Mouse (Mus musculus) C2C12 (cell line): ENCODE measurements around the gene Sptb.

ENCODE experiments used
- CEBPB ChIP-seq: IDR thresholded peaks from one replicate; pipeline ENCODE4 v1.6.1; 2011; ENCODE audit warnings: low read depth, mild to moderate bottlenecking, control low read depth, moderate library complexity
- CTCF ChIP-seq: IDR thresholded peaks from one replicate; pipeline ENCODE4 v1.5.1; 2011; ENCODE audit not compliant: control insufficient read depth, insufficient read depth, insufficient read length
- FOSL1 ChIP-seq: IDR thresholded peaks from one replicate; pipeline ENCODE4 v1.8.0; 2011; ENCODE audit warnings: mild to moderate bottlenecking, low read length; ENCODE audit not compliant: poor library complexity, insufficient read depth, severe bottlenecking
- MAX ChIP-seq: IDR thresholded peaks from one replicate; pipeline ENCODE4 v1.6.1; 2011; ENCODE audit warnings: mild to moderate bottlenecking, control low read depth
- MYOD1 ChIP-seq: IDR thresholded peaks from one replicate; pipeline ENCODE4 v1.6.1; 2011; ENCODE audit warnings: low read depth; ENCODE audit not compliant: control insufficient read depth, insufficient read length
- MYOG ChIP-seq: IDR thresholded peaks from one replicate; pipeline ENCODE4 v1.6.1; 2011; ENCODE audit not compliant: control insufficient read depth, insufficient read length; ENCODE audit errors: extremely low read depth
- USF1 ChIP-seq: IDR thresholded peaks from one replicate; pipeline ENCODE4 v1.6.1; 2011; ENCODE audit warnings: low read depth, mild to moderate bottlenecking, control low read depth, moderate library complexity

DNA sequence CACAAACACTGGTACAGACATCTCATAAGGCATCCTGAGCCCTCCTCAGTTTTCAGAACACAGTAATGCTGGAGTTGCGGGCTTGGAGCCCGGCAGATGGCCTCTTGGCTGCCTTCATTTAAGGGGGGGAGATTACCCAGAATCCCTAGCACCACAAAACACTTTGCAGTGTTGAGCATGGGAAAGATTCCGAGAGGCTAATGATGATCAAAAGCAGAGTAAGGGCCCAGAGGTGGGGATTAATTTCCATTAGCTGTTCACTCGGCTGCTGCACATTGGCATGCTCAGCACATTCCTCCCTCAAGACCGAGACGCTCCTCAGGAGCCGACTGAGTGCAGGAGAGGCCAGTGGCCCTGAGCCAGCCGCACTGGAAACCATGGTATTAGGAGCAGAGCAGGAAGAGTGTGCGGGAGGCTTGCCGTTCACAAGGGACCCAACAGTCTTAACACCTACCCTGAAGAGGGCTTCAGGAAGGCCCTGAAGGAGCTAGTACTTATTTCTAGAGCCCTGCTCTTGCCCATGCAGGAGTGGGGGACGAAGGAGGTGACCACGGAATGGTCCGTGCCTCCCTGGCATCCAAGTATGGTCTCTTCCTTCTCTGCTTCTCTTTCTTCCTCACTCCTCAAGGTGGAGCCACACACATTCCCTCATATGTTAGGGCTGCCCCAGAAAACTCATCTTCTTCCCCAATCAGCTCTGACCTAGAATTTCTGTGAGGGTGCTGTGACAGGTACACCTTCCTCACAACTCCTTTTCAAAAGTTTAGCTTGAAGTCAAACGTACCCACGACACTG, 75.3 kb downstream of the Sptb start:
- no peak for TF ChIP-seq CTCF
- no peak for TF ChIP-seq FOSL1
- no peak for TF ChIP-seq MYOG
- no peak for TF ChIP-seq MAX
- TF ChIP-seq CEBPB, result no peak
- TF ChIP-seq USF1, result no peak
- TF ChIP-seq MYOD1, result no peak
